Mouse (Mus musculus): ENCODE data around the gene Lamb1.

The Lamb1 gene

DNA sequence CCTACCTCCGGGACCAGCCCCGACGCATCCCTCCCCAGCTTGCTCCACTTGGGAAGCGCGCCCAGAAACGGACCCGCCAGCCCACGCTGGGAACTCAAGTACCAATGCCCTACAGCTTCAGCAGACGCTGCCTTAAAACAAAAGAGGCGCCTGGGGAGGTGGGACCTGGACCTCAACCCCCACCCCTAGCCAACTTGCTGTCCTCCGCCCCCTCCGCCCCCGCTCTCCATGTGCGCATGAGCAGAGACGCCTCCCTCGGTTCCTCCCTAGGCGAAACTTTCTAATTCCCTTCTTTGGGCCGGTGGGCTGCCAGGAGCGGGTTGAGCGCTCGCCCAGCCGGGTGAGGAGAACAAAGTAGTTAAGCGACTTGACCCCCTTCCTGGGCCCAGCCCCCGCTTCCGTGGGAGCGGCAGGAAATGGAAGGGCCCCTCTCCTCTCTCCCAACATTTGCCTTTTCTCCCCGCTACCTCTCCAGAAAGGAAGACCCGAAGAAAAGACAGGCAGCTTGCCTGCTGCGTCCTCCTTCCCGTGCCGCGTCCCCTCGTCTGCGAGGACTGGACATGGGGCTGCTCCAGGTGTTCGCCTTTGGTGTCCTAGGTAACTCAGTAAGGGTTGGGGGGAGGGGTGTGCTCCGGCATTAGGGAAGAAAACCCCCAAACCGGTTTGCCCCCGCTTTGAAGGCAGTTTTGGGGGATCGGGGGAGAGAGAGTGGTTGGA is at the start of gene Lamb1:
TSS of gene Lamb1 (plus strand) at position 230 of the 717 bp plus-strand sequence.
- peak; percentile 85 for DNase-seq (ENCODE audit: extremely low spot score)

GRCm38 (mm10) chr12:31217232-31217631 is 47.8 kb upstream of the Lamb1 start:
- no peak for DNase-seq (ENCODE audit: extremely low spot score)

DNA sequence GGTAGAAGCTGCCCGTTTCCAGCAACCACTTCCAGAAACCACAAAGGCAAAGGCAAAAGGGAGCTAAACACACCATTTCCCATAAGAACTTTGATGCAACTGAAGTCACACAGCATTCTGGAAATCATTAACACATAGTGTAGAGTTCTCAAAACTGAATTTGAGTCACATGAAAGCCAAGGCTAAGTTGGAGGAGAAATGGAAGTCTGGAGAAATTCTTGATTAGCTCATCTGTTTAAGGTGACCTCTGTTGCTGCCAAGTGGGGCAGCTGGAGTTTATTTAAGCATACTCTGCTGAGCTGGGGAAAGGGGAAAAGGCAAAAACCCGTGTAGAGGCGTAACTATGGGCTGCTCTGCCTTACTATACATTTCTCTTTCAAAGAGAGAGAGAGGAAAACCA is 46.3 kb upstream of the Lamb1 start:
- DNase-seq (ENCODE audit: extremely low spot score): no peak

GRCm38 (mm10) chr12:31221522-31221921 is 43.5 kb upstream of the Lamb1 start:
- DNase-seq (ENCODE audit: extremely low spot score): no peak

DNA sequence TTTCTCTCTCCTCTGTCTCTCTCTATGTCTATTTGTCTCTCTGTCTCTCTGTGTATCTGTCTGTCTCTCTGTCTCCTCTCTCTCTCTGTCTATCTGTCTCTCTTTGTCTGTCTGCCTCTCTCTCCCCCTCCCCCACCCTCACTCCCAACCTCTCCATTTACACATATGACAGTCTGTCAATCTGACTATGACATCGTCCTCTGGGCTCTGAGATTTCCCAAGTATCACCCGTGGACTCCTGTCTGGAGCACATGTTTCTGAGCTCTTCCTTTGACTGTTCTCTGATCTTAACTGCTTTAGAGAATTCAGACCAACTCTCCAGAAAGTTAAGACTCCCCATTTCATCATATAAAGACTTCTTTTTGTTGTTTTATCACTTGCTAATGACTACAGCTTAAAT is 42.8 kb upstream of the Lamb1 start:
- no peak for DNase-seq (ENCODE audit: extremely low spot score)

- no peak for DNase-seq (ENCODE audit: extremely low spot score)
These were observed 42.3 kb upstream of the Lamb1 start for GRCm38 (mm10) chr12:31222741-31223140.

DNA sequence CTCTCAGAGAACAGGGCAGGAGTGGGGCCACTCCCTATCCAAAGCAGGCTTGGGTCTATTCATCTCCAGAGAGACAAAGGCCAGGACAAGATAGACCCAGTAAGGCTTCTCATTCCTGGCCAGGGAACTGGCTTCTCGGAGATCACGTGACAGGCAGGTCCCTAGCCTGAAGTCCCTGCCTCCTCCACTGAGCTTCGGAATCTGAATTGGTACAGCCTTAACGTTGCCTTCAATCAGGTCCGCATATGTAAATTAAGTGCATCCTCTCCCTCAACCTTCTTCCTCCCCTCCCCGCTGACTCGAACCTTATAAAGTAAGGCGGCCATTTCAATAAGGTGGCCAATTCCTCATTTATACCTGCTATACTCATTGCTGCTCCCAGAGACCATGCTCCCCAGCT is 39.6 kb upstream of the Lamb1 start:
- no peak for DNase-seq (ENCODE audit: extremely low spot score)

DNA sequence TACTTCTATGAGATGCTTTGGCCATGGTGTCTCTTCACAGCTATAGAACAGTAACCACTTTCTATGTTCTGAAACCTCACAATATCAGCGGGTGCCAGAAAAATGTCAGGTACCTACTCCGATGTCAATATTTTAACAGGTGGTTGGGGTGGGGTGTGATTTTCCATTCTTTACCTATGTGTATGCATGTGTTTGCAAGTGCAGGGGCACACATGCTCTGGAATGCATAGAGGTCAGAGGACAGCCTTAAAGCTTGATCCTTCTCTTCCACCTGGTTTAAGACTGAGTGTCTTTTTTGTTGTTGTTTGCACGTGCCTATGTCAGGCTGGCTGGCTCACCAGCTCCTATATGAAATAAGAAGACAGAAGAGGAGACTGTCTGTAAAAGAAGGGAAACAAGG is 37.9 kb upstream of the Lamb1 start:
- no peak for DNase-seq (ENCODE audit: extremely low spot score)

- peak; percentile 38 for DNase-seq (ENCODE audit: extremely low spot score)
These were observed 36.2 kb upstream of the Lamb1 start for GRCm38 (mm10) chr12:31228878-31229277.

- no peak for DNase-seq (ENCODE audit: extremely low spot score)
These were observed 32.4 kb upstream of the Lamb1 start for GRCm38 (mm10) chr12:31232635-31233034.

GRCm38 (mm10) chr12:31235018-31235417 is 30.0 kb upstream of the Lamb1 start:
- no peak for DNase-seq (ENCODE audit: extremely low spot score)

DNA sequence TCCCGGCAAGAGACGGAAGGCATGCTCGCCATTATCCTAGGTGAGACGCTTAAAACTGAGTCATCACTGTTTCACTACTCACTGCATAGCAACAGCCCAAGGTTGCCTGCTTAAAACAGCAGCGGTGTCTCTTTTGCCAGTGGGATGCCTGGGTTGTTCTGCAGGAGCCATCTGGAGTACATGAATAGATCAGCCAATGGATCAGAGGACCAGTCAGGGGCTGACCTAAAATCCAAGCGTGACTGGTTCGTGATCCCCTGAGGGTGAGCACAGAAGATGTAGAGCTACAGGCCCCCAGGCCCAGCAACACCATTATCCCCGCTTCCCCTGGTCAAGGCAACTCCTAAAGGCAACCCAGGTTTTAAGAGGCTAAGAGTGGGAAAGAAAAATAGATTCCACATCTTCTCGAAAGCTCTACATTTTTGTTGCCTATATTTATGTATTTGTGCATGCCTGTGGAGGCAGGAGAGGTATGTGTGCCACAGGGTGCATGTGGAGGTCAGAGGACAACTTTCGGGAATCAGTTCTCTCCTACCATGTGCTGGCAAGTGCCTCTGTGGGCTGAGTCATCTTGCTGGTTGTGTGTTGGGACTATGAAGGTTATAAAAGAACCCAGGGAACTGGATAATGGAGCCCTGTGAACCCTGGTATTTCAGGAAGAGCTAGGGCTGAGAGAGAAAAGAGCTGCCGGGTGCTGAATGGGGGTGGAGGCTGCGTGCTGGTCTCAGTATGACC is 28.0 kb upstream of the Lamb1 start:
- no peak for DNase-seq (ENCODE audit: extremely low spot score)

- DNase-seq (ENCODE audit: extremely low spot score): no peak
These were observed 25.9 kb upstream of the Lamb1 start for GRCm38 (mm10) chr12:31239031-31239583.

GRCm38 (mm10) chr12:31239798-31240197 is 25.2 kb upstream of the Lamb1 start:
- DNase-seq (ENCODE audit: extremely low spot score): no peak

GRCm38 (mm10) chr12:31240470-31240869 is 24.6 kb upstream of the Lamb1 start, which contains the start of gene Gm6993:
TSS of gene Gm6993 (plus strand) at chr12:31240770.
- DNase-seq (ENCODE audit: extremely low spot score): no peak

DNA sequence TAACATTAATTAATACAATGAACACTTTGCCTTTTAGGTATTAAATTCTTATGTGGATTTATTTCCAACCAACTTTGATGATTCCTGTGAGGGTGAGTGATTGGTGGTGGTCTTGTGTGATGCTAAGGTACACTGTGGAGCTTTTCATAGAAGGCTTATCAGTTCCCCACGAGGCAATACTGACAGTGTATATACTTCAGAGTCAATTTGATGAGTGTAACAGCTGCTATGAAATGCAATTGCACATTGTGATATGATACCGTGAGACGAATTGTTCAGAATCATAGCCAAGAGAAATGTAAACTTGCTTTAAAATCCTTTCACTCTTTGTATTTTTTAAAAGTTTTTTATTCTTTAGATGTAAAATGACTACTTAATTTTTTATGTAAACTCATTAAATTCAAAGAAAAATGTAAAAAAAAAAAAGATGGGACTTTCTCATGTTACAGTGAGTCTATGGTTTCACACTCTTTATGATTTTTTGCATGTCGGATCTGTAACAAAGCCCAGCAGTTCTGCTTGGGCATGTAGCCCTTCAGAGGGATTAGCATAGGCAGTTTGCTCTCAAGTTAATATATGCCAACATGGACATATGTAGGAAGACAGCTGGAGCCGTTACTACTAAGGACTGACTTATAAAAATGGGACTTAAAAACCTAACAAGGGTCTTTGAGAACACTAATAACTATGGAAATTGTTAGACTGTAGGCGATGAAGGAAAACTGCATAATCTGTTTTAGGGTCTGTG is 23.3 kb upstream of the Lamb1 start:
- no peak for DNase-seq (ENCODE audit: extremely low spot score)

- DNase-seq (ENCODE audit: extremely low spot score): no peak
These were observed 21.0 kb upstream of the Lamb1 start for GRCm38 (mm10) chr12:31244001-31244400.

- no peak for DNase-seq (ENCODE audit: extremely low spot score)
These were observed 20.3 kb upstream of the Lamb1 start for GRCm38 (mm10) chr12:31244691-31245090.

DNA sequence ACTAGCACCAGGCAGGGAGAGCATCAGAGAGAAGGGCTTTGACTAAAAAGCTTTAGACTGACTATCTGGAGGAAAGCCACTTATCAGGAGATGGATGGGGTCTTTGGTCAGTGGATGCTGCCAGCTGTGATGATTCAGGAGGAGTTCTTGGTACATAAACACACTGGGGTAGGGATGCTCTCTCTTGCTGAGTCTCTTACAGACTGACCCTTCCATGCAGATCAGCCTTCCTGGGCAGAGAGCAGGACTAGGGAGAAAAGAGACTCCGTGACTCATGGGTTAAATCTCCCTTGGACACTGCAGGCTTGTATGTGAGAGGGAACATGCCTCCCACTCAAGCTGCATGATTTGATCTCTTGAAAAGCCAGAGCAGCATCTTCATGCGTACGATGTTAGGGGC is 18.9 kb upstream of the Lamb1 start:
- no peak for DNase-seq (ENCODE audit: extremely low spot score)

DNA sequence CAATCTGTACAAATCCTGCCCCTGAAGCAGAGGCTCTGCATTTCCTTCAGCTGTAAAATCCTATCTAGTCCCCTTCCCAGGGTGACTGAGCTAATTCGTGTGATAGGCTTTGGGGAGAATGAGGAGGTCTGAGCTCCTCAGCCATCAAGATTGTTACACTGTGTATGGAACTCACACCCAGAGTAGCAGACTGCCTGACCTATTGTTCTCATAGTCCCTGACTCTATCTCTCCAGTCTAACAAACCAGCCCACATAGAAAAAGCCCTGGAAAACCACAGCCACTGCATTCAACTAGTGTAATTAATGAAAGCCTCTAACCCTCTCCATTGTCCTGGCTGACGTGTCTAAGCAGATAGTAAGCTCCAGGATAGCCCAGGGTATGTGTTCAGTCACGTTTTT is 18.4 kb upstream of the Lamb1 start:
- DNase-seq (ENCODE audit: extremely low spot score): no peak

GRCm38 (mm10) chr12:31248165-31248564 is 16.9 kb upstream of the Lamb1 start:
- DNase-seq (ENCODE audit: extremely low spot score): no peak

DNA sequence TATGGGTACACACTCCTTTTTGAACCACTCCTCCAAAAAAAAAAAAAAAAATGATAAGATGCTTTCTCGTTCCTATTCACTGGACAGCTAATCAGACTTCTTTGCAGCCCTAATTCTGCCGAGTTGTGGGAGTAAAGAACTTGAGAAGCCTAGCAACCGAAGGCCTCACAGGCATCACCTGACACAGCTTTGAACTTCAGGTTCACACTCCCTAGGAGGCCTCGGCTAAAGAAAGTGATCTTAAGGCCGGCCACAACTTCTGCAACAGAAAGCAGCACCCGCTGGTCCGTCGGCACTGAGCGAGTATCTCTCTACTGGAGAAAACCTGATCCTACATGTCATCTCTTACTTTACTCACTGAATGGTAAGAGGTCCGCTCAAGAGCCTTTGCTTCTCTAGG is 16.4 kb upstream of the Lamb1 start:
- no peak for DNase-seq (ENCODE audit: extremely low spot score)
